8 mouse cellular contexts compared by ENCODE assay signal in genomic region chr19:15924866-15925718, GRCm38 (mm10). TPM values are rescaled to one million over a fixed set of nuclear protein-coding genes. Genes with fewer than 3 reads are reported as not detected.
A peak's percentile ranks its signal among the peaks of the same experiment; 100 is the strongest.
DNase-seq lines count a peak whose midpoint lies in the region; ATAC-seq and TF ChIP-seq lines count a peak whose summit lies in the region.

No protein-coding gene starts in this region.

- H3K4me2 ChIP-seq in lung, embryonic 15.5 days = peak overlapping the region; percentile 89

- no peaks in the 10 kb centered on the region for H3K27me3 ChIP-seq in lung, embryonic 15.5 days

- TF ChIP-seq POLR2A in olfactory bulb, adult 2 months (IDR thresholded peaks at IDR 0.05; ENCODE audit: insufficient read depth, low read depth, low read length) = no peak

- DNase-seq in Muller cell, postnatal 12 days (ENCODE audit: inconsistent ontology term) = peak; percentile 92
- DNase-seq in cerebellum, adult 8-10 months = peak; percentile 55
- peak; percentile 93 for DNase-seq in forelimb bud, embryonic 11.5 days (ENCODE audit: low read depth, low spot score)
- DNase-seq in layer of hippocampus, adult 9-10 months (ENCODE audit: low spot score) = peak; percentile 83
- DNase-seq in thymus, adult 18-20 months = peak; percentile 75 to 81

- peak overlapping the region; percentile 71 for H3K4me3 ChIP-seq in lung, embryonic 15.5 days
- peak overlapping the region; percentile 52 for H3K4me3 ChIP-seq in olfactory bulb, adult 2 months (ENCODE audit: insufficient read depth, low read depth, low read length)

- H3K9me3 ChIP-seq in lung, embryonic 15.5 days = no peaks in the 10 kb centered on the region

- H3K4me1 ChIP-seq in lung, embryonic 15.5 days = peaks cover 25% of the 10 kb centered on the region
- peaks cover 17% of the 10 kb centered on the region for H3K4me1 ChIP-seq in olfactory bulb, adult 2 months (ENCODE audit: control insufficient read depth, insufficient read depth, low read length)

- peak overlapping the region; percentile 60 for H3K9ac ChIP-seq in lung, embryonic 15.5 days

- H3K36me3 ChIP-seq in lung, embryonic 15.5 days = no peaks in the 10 kb centered on the region

- H3K27ac ChIP-seq in lung, embryonic 15.5 days = peak overlapping the region; percentile 98
- peak overlapping the region; percentile 45; the same call in 1 of the 2 replicates for H3K27ac ChIP-seq in olfactory bulb, adult 2 months (ENCODE audit: insufficient read depth, low read depth, low read length)

- 2% methylated on average over 43 of the region's 43 CpGs for WGBS in lung, embryonic 15.5 days
- WGBS in olfactory bulb, adult 2 months = under 1% methylated on average over 43 of the region's 43 CpGs

- peak; percentile 97 to 98 for ATAC-seq in hematopoietic stem cell, adult 5-6 weeks (replicated peaks in 1 of 2; ENCODE audit: insufficient read depth in 1 of 2, low FRiP score in 2 of 2, low TSS enrichment in 1 of 2, low read depth in 1 of 2, poor library complexity in 2 of 2, severe bottlenecking in 2 of 2)
- ATAC-seq in lung, embryonic 15.5 days (ENCODE audit: borderline replicate concordance, extremely low read depth, low FRiP score, low TSS enrichment) = peak; percentile 94

- TF ChIP-seq CTCF in olfactory bulb, adult 2 months (IDR thresholded peaks at IDR 0.05; ENCODE audit: insufficient read depth, low read depth, low read length) = no peak

RNA-seq across cellular contexts. Expression of gene Psat1, which starts 22.0 kb away (rescaled TPM):
- 67.0 and 67.2 TPM in 2 replicates for total RNA-seq in hematopoietic stem cell, adult 5-6 weeks (2017)
- polyA plus RNA-seq in lung, embryonic 15.5 days (2015; fragmentation: Nextera tagmentation; extraction: Ambion mirVana) = 176 TPM in 2 replicates
- polyA plus RNA-seq in olfactory bulb, adult 2 months (2012; ENCODE audit: insufficient read depth, insufficient read length, low replicate concordance, missing spikeins) = not detected in 2 replicates

RNA-seq across cellular contexts. Expression of gene Cep78, which starts 59.7 kb away (rescaled TPM):
- 18.1 and 19.5 TPM in 2 replicates for total RNA-seq in hematopoietic stem cell, adult 5-6 weeks (2017)
- 29.9 and 30.6 TPM in 2 replicates for polyA plus RNA-seq in lung, embryonic 15.5 days (2015; fragmentation: Nextera tagmentation; extraction: Ambion mirVana)
- polyA plus RNA-seq in olfactory bulb, adult 2 months (2012; ENCODE audit: insufficient read depth, insufficient read length, low replicate concordance, missing spikeins) = not detected in 2 replicates

Comparison
In these comparisons a context has a peak if more than half of its experiments do, and no peak if none do; other contexts are left out.
1. Peak in every context shown above with its lines: DNase-seq, ATAC-seq, H3K4me3 ChIP-seq and H3K27ac ChIP-seq.
2. RNA of gene Cep78, which starts 59.7 kb away (polyA plus RNA-seq): 29.9 to 30.6 TPM in lung, embryonic 15.5 days; not detected in olfactory bulb, adult 2 months; every median in the first group is over 10 times any median in the second.